Comparison of ENCODE assay signal across 21 mouse cellular contexts in the genomic region with DNA sequence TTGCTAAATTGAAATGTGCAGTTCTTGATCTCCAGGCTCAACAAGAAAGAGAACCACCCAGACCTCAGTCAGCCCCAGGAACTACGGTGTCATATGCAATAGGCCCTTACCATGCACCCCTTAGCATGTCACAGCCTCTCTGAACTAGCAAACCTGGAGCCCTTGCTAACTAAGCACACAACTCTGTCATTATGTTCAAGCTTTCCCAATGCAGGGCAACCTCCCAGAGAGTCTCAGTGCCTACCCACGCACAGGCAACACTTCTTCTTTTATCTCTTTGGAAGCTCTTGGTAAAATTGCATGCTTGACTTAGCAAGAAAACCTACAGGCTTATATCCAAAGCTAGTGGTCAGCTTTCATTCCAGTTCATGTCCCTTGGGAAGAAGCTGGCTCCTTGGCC. TPM values are rescaled to one million over a fixed set of nuclear protein-coding genes. Genes with fewer than 3 reads are reported as not detected.
"Had no signal": no experiment of that assay in that cellular context is flagged by ENCODE, and none has a peak within 500 bp of the region (broad histone marks: within the 10 kb centered on the region; RNA-seq: fewer than 3 reads in every experiment).

No protein-coding gene starts in this region.

- ATAC-seq: midbrain, embryonic 16.5 days had no signal

- H3K4me3 ChIP-seq: kidney, embryonic 15.5 days; limb, embryonic 12.5 days; midbrain, embryonic 12.5 days; neural tube, embryonic 13.5 days; stomach, embryonic 15.5 days had no signal

- H3K27ac ChIP-seq: kidney, embryonic 15.5 days; limb, embryonic 12.5 days; liver, embryonic 14.5 days; midbrain, embryonic 12.5 days; neural tube, embryonic 13.5 days; stomach, embryonic 15.5 days had no signal

- DNase-seq: kidney, adult 2 months; kidney, postnatal 14 days; lung, adult 18-20 months; retina, postnatal 1 day; thymus, postnatal 4 days had no signal

RNA-seq across cellular contexts. Expression of a gene that starts 24.5 kb away (rescaled TPM):
- total RNA-seq: layer of hippocampus, adult 8-10 months; layer of hippocampus, postnatal 14 days; left cerebral cortex, postnatal 25 days; liver, adult 2 months; megakaryocyte-erythroid progenitor cell, adult 5-6 weeks had no signal
- polyA plus RNA-seq: kidney, adult 2 months; kidney, embryonic 15.5 days; large intestine, adult 2 months; limb, embryonic 12.5 days; liver, adult 2 months; liver, embryonic 14.5 days; lung, embryonic 16.5 days; midbrain, embryonic 12.5 days; midbrain, embryonic 16.5 days; neural tube, embryonic 13.5 days; spleen, adult 2 months; stomach, embryonic 15.5 days; thymus, postnatal 0 days had no signal
